Mouse (Mus musculus): ENCODE results near the gene Olfr967. TPM values are rescaled to one million over a fixed set of nuclear protein-coding genes. Genes with fewer than 3 reads are reported as not detected.
"Not testable (repeated sequence)": the region's sequence is repeated elsewhere in the genome, so short reads cannot be mapped to it uniquely, and the experiment has no call there.

Olfr967 gene
- total RNA-seq (2021) = not detected
- long read RNA-seq, experiment 1 = 0 reads
- long read RNA-seq, experiment 2 = 0 reads

DNA sequence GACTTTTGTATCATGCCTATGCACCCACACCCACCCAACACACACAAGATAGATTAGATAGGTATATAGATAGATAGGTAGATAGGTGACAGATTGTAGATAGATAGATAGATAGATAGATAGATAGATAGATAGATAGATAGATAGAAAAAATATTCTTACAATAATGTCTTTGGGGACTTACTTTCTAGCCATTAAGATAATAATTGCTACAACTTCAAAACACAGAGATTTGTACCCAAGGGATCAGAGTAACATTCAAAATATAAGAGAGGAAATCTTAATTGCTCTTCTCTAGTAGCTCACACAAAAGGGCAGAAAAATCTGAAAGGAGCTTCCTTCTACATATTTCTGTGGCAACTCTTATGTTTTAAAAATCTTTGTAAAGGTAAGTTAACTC is at the start of gene Olfr967:
TSS of gene Olfr967 (plus strand) at position 301 of the 400 bp plus-strand sequence.
- intact Hi-C loops (cut with DNase I) = no loop called here

DNA sequence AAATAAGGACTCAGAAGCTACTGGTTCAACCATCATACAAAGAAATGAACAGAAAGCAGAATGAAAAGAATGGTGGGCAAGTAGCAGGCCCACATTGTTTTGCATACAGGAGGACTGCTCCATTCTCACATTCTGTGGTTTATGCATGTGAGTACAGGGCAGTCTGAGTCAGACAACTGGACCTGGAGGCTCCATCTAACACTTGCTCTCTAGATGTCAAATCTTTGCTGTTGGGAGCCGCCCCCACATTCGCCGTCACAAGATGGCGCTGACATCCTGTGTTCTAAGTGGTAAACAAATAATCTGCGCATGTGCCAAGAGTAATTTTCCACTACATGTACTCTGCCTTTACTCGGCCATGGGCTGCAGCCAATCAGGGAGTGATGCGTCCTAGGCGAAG is 44.9 kb upstream of the Olfr967 start:
- DNase-seq; intact Hi-C loops (cut with DNase I): not testable (repeated sequence)

More for the DNA sequence above, at the start of gene Olfr967:
- no peak for DNase-seq

DNA sequence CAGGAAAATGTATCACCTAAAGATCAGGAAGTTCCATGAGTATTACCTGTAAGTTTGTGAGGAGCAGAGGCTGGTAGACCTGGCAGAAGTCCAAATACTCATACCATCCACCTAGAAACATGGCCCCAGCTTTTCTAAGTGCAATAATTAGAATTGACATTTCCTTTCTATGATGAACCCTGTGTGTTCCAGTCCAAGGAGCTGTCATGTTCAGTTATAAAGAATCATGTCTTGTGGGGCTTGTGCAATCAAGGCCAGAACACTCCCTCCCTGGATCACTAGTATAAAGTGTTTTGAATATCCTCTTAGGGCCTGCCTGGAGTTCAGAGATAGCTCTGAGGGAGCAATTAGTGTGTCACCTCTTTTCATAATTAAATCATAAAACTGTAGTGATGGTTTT is 39.0 kb upstream of the Olfr967 start, which contains the start of gene Olfr149:
TSS of gene Olfr149 (minus strand) at position 101 of the 400 bp plus-strand sequence.
- intact Hi-C loops (cut with DNase I) = no loop called here
- DNase-seq = no peak

DNA sequence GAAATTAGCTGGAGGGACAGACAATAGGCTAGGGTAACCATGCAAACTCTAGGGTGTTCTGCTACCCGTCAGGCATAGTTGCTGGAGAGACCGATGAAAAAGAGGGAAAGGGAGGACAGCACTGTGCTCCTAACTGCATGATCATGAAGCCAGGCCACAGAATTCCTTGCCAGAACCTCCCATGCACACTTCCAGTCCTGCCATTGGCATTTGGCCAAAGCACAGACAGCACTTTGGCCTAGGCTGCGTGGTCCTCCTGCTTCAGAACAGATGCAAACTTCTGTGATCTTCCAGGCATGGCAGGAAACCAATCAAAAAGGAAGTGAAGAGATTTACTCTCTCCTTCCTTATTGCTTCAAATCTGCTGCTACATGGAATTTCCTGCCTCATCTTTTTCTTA is 37.1 kb upstream of the Olfr967 start:
- intact Hi-C loops (cut with DNase I) = no loop called here
- peak; percentile 25 to 48 for DNase-seq

DNA sequence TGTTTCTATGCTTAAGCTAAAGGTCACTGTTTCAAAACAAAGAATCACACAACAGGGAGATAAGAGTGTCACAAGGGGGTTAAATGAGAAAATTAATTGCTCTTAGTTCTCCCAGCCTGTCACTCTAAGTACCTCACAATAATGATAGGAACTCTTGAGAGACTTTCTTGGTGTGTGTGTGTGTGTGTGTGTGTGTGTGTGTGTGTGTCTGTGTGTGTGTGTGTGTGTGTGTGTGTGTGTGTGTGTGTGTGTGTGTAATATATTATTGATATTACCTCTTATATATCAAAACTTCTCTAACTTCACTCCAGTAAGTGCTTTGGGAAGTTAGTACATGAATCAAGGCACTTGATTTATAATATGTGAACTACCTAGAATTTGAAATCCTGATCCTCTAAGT is 35.0 kb upstream of the Olfr967 start, which contains the start of gene Olfr965:
TSS of gene Olfr965 (plus strand) at position 301 of the 400 bp plus-strand sequence.
- DNase-seq = no peak

DNA sequence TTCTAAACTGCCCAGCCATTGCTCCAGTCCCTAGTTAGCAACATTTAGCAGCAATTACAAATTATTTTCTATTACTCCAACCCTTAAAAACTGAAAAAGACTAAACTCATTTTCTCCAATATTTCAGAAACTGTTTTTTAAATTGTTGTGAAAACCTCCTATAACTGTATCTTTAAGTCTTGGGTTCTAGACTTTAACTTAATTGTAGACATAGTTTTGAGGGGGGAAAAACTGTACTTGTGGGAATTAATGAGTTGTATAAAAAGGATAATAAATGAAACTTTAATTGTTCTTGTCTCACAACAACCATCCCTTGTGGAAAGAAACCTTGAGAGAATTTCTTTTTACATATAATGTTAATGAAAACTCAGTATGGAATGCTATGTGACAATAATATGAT is 15.4 kb upstream of the Olfr967 start, which contains the start of gene Olfr150:
TSS of gene Olfr150 (plus strand) at position 301 of the 400 bp plus-strand sequence.
- intact Hi-C loops (cut with DNase I) = no loop called here

More for the DNA sequence above, 35.0 kb upstream of the Olfr967 start, which contains the start of gene Olfr965:
- intact Hi-C loops (cut with DNase I) = no loop called here

DNA sequence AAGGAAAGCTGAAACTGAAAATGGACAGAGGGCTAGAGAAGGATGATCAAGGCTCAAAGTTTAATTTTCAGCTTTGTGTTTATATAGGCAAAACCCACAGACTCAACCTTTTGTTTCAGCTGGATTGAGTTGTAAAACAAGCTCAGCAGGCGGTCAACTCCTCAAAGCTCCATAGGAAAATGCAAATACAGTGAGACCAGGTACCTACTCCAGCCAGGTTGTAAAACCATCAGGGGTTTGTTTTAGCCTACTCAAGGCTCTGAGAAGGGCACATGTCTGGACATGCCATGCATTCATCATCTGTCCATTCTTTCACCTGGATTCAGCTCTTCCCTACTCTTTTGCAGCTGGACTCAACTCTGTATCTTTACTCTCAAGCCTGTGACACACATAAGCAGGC is 5.3 kb upstream of the Olfr967 start:
- DNase-seq = no peak
- intact Hi-C loops (cut with DNase I) = no loop called here

More for the DNA sequence above, 15.4 kb upstream of the Olfr967 start, which contains the start of gene Olfr150:
- no peak for DNase-seq

DNA sequence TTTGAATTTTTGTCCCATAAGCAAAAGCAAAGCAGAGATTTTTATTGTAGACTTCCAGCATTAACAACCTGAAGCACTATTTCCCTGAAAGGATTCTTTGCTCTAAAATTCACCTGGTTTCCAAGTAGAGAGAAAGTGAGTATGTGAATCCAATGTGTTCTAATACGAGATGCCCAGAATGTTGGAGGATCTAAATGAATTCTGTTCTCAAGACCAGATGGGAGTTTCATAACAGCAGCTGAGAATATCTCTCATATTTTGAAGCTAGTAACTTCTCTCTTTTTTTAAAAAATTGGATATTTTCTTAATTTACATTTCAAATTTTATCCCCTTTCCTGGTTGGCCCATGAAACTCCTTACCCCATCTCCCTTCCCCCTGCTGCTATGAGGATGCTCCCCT is 379 bp downstream of the Olfr967 start:
- intact Hi-C loops (cut with DNase I) = no loop called here
- no peak for DNase-seq

DNA sequence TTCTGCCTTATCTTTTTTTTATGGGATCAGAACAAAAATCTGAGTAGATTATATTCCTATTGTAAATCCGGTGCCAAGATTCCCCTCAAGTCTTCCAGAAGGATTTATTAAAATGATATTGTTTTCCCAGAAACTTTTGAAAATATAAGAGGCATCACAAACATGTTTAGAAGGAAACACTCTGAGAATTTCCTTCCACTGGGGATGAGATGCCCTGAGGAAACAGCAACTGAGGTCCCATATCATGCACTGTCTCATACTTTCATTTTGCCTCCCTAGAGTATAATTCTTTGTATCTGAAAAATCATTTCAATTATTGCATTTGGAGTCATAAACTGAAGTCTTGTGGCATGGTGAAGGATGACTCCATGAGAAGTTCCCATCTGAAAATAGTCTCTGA is 37.1 kb downstream of the Olfr967 start, which contains the start of gene Olfr968:
TSS of gene Olfr968 (minus strand) at position 101 of the 400 bp plus-strand sequence.
- intact Hi-C loops (cut with DNase I) = no loop called here

DNA sequence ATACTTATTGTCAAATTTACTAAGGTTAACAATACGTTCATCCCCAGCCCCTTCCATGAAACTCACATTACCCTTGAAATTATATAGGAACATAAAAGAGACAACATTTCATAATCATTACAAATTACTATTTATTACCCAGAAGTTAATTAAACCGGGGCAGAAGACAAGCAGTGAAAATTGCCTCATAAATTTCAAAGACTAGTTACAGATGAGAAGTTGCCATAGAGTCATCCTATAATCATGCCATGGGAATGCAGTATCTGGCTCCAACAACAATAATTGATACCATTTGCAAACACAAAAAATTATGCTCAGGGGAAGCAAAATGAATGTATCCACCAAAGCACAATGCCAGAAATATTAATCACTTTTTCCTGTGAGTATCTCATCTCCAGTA is 44.5 kb downstream of the Olfr967 start, which contains the start of gene Olfr969:
TSS of gene Olfr969 (plus strand) at position 388 of the 400 bp plus-strand sequence.
- intact Hi-C loops (cut with DNase I) = no loop called here
- no peak for DNase-seq

More for the DNA sequence above, 37.1 kb downstream of the Olfr967 start, which contains the start of gene Olfr968:
- no peak for DNase-seq

Other genes with a start within 250 kb of the Olfr967 start
- not detected for gene Olfr957, start 230.4 kb upstream of the Olfr967 start, total RNA-seq (2021)
- gene Olfr958, start 192.2 kb upstream of the Olfr967 start, total RNA-seq (2021) = not detected
- gene Olfr959, start 170.7 kb upstream of the Olfr967 start, total RNA-seq (2021) = not detected
- gene AW551984, start 141.8 kb upstream of the Olfr967 start, total RNA-seq (2021) = 1 to 10 TPM in 1 of 2 experiments, under 1 TPM in 1; 0.73 to 1.4 TPM
- gene Olfr148, start 135.6 kb upstream of the Olfr967 start, total RNA-seq (2021) = not detected
- gene Olfr960, start 124.9 kb upstream of the Olfr967 start, total RNA-seq (2021) = not detected
- not detected for gene Olfr961, start 101.2 kb upstream of the Olfr967 start, total RNA-seq (2021)
- not detected for gene Olfr963, start 79.0 kb upstream of the Olfr967 start, total RNA-seq (2021)
- not detected for gene Olfr149, start 39.1 kb upstream of the Olfr967 start, total RNA-seq (2021)
- gene Olfr965, start 34.9 kb upstream of the Olfr967 start, total RNA-seq (2021) = not detected
- not detected for gene Olfr150, start 15.3 kb upstream of the Olfr967 start, total RNA-seq (2021)
- gene Olfr968, start 37.0 kb downstream of the Olfr967 start, total RNA-seq (2021) = not detected
- gene Olfr969, start 44.7 kb downstream of the Olfr967 start, total RNA-seq (2021) = not detected
- gene Olfr970, start 62.6 kb downstream of the Olfr967 start, total RNA-seq (2021) = not detected
- gene Olfr971, start 90.6 kb downstream of the Olfr967 start, total RNA-seq (2021) = not detected
- gene Olfr972, start 120.2 kb downstream of the Olfr967 start, total RNA-seq (2021) = not detected
- gene Olfr229, start 161.1 kb downstream of the Olfr967 start, total RNA-seq (2021) = not detected
- not detected for gene Olfr974, start 191.3 kb downstream of the Olfr967 start, total RNA-seq (2021)
- gene Olfr975, start 205.8 kb downstream of the Olfr967 start, total RNA-seq (2021) = not detected
- gene Olfr976, start 214.9 kb downstream of the Olfr967 start, total RNA-seq (2021) = not detected
- not detected for gene Olfr978, start 245.9 kb downstream of the Olfr967 start, total RNA-seq (2021)

Measured in heart, postnatal 14 days (tissue).